8 mouse cellular contexts compared by ENCODE assay signal in the genomic region with DNA sequence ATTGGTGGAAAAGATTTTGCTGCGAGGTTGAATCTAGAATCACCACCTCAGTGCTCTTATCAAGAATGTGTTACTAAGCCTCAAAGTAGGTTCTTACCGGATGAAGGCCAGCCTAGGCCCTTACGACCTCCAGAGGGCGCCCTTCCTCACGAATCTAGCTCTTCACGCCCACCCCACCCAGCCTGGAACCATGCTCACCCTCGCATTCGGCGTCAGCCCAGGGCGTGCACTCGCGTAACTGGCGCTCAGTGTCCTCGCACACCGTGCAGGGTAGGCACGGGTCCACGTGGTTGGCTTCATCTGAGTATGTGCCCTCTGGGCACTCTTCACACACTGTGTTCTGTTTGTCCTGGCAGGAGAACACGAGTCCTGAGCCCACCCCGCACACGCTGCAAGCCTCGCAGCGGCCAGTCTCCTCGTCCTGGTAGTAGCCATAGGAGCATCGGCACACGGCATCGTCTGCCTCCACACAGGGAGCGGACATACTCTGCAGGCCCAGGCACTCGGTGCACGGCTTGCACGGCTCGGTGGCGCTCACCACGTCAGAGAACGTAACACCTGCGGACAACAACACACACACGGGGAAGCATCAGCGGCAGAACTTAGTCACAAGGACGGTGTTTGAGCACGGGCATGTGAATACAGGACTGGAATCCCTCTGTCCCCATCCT. TPM values are rescaled to one million over a fixed set of nuclear protein-coding genes. Genes with fewer than 3 reads are reported as not detected.
DNase-seq lines count a peak whose midpoint lies in the region; ATAC-seq and TF ChIP-seq lines count a peak whose summit lies in the region.

No protein-coding gene starts in this region.

- H3K4me1 ChIP-seq in forebrain, embryonic 16.5 days (replicated peaks; ENCODE audit: control insufficient read depth, insufficient read depth, low read length), result peaks cover 15% of the 10 kb centered on the region
- peaks cover 72% of the 10 kb centered on the region for H3K4me1 ChIP-seq in limb, embryonic 11.5 days (ENCODE audit: control insufficient read depth, insufficient read depth, low read length)
- H3K4me1 ChIP-seq in midbrain, postnatal 0 days (ENCODE audit: insufficient read depth, low read length), result no peaks in the 10 kb centered on the region

- ATAC-seq in CD4-positive, CD25-positive, alpha-beta regulatory T cell, adult 4 months, result no peak
- peak; percentile 44 for ATAC-seq in forebrain, embryonic 16.5 days
- ATAC-seq in limb, embryonic 11.5 days (ENCODE audit: insufficient number of reproducible peaks, low FRiP score, low TSS enrichment, low read depth), result no peak
- ATAC-seq in midbrain, postnatal 0 days (ENCODE audit: low FRiP score), result peak; percentile 57; the same call in 1 of the 2 replicates

- no peaks in the 10 kb centered on the region for H3K9me3 ChIP-seq in forebrain, embryonic 16.5 days (ENCODE audit: control insufficient read depth, low read length)
- H3K9me3 ChIP-seq in limb, embryonic 11.5 days (ENCODE audit: control insufficient read depth, low read length), result no peaks in the 10 kb centered on the region; the same call in 1 of the 2 replicates
- H3K9me3 ChIP-seq in midbrain, postnatal 0 days (ENCODE audit: low read length), result no peaks in the 10 kb centered on the region

- DNase-seq in CD4-positive, CD25-positive, alpha-beta regulatory T cell, adult 2 months (ENCODE audit: low read depth, low spot score), result peak; percentile 61
- DNase-seq in right cerebral cortex, postnatal 4 days, result peak; percentile 61
- DNase-seq in right cerebral cortex, adult 18-20 months, result no peak
- peak; percentile 71 for DNase-seq in limb, embryonic 11.5 days (ENCODE audit: low spot score)
- DNase-seq in midbrain, postnatal 0 days (ENCODE audit: low spot score), result peak; percentile 82
- DNase-seq in ovary, postnatal 36 days (ENCODE audit: low spot score), result no peak

- no peak overlapping the region; the same call in 1 of the 2 replicates for H3K9ac ChIP-seq in forebrain, embryonic 16.5 days (replicated peaks; ENCODE audit: low read depth, low read length)
- no peak overlapping the region for H3K9ac ChIP-seq in limb, embryonic 11.5 days (ENCODE audit: low read length)
- H3K9ac ChIP-seq in midbrain, postnatal 0 days (replicated peaks; ENCODE audit: low read length, poor library complexity, severe bottlenecking), result peak overlapping the region; percentile 20; the same call in 1 of the 2 replicates

- peak overlapping the region; percentile 17; the same call in 1 of the 2 replicates for H3K4me3 ChIP-seq in forebrain, embryonic 16.5 days (replicated peaks; ENCODE audit: low read length)
- no peak overlapping the region for H3K4me3 ChIP-seq in limb, embryonic 11.5 days (ENCODE audit: low read depth, low read length)
- peak overlapping the region; percentile 19; the same call in 1 of the 2 replicates for H3K4me3 ChIP-seq in midbrain, postnatal 0 days (ENCODE audit: low read depth, low read length)

- H3K36me3 ChIP-seq in forebrain, embryonic 16.5 days (ENCODE audit: control insufficient read depth, insufficient read depth), result no peaks in the 10 kb centered on the region
- H3K36me3 ChIP-seq in limb, embryonic 11.5 days (ENCODE audit: control insufficient read depth, insufficient read depth, low read length), result no peaks in the 10 kb centered on the region
- H3K36me3 ChIP-seq in midbrain, postnatal 0 days (ENCODE audit: insufficient read depth, low read length), result no peaks in the 10 kb centered on the region

- H3K4me2 ChIP-seq in forebrain, embryonic 16.5 days (ENCODE audit: low read length), result peak overlapping the region; percentile 48
- H3K4me2 ChIP-seq in limb, embryonic 11.5 days (ENCODE audit: low read depth, severe bottlenecking), result no peak overlapping the region
- H3K4me2 ChIP-seq in midbrain, postnatal 0 days (ENCODE audit: low read depth, low read length, poor library complexity, severe bottlenecking), result peak overlapping the region; percentile 44

- TF ChIP-seq CTCF in midbrain, postnatal 0 days (IDR thresholded peaks at IDR 0.05), result peak; percentile 77

- H3K27ac ChIP-seq in forebrain, embryonic 16.5 days (ENCODE audit: low read length), result no peak overlapping the region
- no peak overlapping the region for H3K27ac ChIP-seq in limb, embryonic 11.5 days (replicated peaks; ENCODE audit: low read depth, low read length)
- H3K27ac ChIP-seq in midbrain, postnatal 0 days (ENCODE audit: low read depth, low read length), result no peak overlapping the region

- peaks cover 50% of the 10 kb centered on the region for H3K27me3 ChIP-seq in forebrain, embryonic 16.5 days (replicated peaks; ENCODE audit: control insufficient read depth, insufficient read depth, low read length)
- H3K27me3 ChIP-seq in limb, embryonic 11.5 days (ENCODE audit: control insufficient read depth, insufficient read depth, low read length), result peaks cover 3% of the 10 kb centered on the region; the same call in 1 of the 2 replicates
- H3K27me3 ChIP-seq in midbrain, postnatal 0 days (ENCODE audit: insufficient read depth, low read length), result peaks cover 51% of the 10 kb centered on the region

- 10% methylated on average over 39 of the region's 39 CpGs for WGBS in forebrain, embryonic 16.5 days
- WGBS in limb, embryonic 11.5 days, result 23% methylated on average over 39 of the region's 39 CpGs
- 11% methylated on average over 39 of the region's 39 CpGs for WGBS in midbrain, postnatal 0 days

RNA-seq across cellular contexts. Expression of a gene that starts 9.6 kb away (rescaled TPM):
- not detected for polyA plus RNA-seq in CD4-positive, CD25-positive, alpha-beta regulatory T cell, adult 4 months (2017; shearing (Covaris generic))
- polyA plus RNA-seq in forebrain, embryonic 16.5 days (2015; fragmentation: Nextera tagmentation; extraction: Ambion mirVana), result 8.2 and 8.7 TPM in 2 replicates
- polyA plus RNA-seq in limb, embryonic 11.5 days (2014; fragmentation: Nextera tagmentation; extraction: Ambion mirVana), result 12.4 and 13.4 TPM in 2 replicates
- total RNA-seq in midbrain, postnatal 0 days (2014; rRNA removed), result 11.1 and 16.9 TPM in 2 replicates
- polyA plus RNA-seq in midbrain, postnatal 0 days (2015; fragmentation: Nextera tagmentation; extraction: Ambion mirVana), result 5.1 and 5.2 TPM in 2 replicates

Comparison
In these comparisons a context has a peak if more than half of its experiments do, and no peak if none do; other contexts are left out.
1. DNase-seq: peak in CD4-positive, CD25-positive, alpha-beta regulatory T cell, adult 2 months (single experiment), right cerebral cortex, postnatal 4 days (single experiment), limb, embryonic 11.5 days (single experiment) and midbrain, postnatal 0 days (single experiment); none in right cerebral cortex, adult 18-20 months (single experiment) and ovary, postnatal 36 days (single experiment).
2. ATAC-seq: peak in forebrain, embryonic 16.5 days (single experiment) and midbrain, postnatal 0 days (single experiment); none in CD4-positive, CD25-positive, alpha-beta regulatory T cell, adult 4 months (single experiment) and limb, embryonic 11.5 days (single experiment).